Mouse (Mus musculus): ENCODE results near the gene P2rx4. TPM values are rescaled to one million over a fixed set of nuclear protein-coding genes. Genes with fewer than 3 reads are reported as not detected.
A peak's percentile ranks its signal among the peaks of the same experiment; 100 is the strongest.
"Not testable (repeated sequence)": the region's sequence is repeated elsewhere in the genome, so short reads cannot be mapped to it uniquely, and the experiment has no call there.

The P2rx4 gene
- polyA plus RNA-seq (2015; fragmentation: Nextera tagmentation; extraction: Ambion mirVana): 14.5 and 14.7 TPM in 2 replicates

DNA sequence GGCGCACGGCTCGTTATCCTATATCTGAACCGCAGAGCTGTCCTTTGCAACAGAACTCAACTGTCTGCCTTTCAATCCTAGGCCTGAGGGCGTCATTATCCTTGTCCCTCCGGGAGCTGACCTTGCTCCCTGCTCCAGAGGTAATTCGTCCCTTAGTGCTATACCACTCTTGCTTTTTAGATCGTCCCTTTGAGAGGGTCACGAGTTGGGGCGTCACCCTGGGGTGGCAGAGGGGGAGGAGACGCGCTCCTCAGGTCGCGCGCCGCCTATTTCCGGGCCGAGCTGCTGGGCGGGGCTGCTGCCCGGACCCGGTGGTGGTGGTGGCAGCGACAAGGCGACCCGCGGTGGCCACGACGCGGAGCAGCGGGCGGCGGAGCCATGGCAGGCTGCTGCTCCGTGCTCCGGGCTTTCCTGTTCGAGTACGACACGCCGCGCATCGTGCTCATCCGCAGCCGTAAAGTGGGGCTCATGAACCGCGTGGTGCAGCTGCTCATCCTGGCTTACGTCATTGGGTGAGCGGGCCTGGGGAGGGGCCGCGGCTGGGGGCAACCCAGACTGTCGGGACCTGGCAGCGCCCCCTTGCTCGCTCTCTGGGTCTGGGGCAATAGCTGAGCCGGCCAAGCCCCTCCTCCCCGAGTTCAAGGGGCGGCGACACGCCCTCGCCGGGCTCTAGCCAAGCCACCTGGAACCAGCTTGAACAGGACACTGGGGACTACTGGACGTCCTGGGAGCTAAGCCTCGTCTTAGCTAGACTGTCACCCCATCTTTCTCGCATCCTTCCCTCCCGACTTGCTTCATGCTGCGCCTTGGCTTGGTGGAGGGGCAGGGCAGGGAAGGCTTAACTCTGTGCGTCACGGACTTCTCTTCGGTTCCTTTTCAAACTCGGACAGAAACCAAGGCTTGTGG is at the start of gene P2rx4:
P2rx4 (plus strand) TSS at position 269 of the 906 bp plus-strand sequence.
- Histone ChIP-seq H3K4me3 (peak within 1 kb of the TSS; percentile 62), H3K27ac (peak within 1 kb of the TSS; percentile 89), H3K9me3 (no peaks in the 10 kb centered on the region), H3K4me1 (peaks cover 14% of the 10 kb centered on the region), H3K27me3 (replicated peaks) (no peaks in the 10 kb centered on the region), H3K9ac (peak within 1 kb of the TSS; percentile 87), H3K4me2 (peak within 1 kb of the TSS; percentile 93), H3K36me3 (replicated peaks) (no peaks in the 10 kb centered on the region)
- ATAC-seq (replicated peaks): peak; percentile 94
- 1% methylated on average over 66 of the region's 66 CpGs for WGBS

DNA sequence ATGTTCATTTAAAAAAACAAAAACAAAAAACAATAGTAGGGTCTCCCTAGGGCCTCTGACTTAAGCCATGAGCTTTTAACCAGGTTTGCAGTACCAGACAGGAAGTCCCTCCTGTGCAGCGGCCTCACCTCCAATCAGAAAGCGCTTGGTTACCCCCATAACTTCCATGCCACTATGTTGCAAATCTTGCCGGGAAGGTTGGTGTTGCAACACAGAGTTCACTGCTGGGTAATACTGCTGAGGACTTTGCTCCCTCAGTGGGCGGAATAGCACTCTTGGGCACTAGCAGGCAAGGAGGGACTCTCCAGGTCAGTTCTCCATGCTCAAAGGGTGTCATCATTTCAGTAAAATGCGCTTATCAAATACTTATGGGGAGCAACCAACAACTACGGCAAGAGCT is 44.8 kb upstream of the P2rx4 start:
- WGBS: 96% methylated on average over 6 of the region's 6 CpGs

DNA sequence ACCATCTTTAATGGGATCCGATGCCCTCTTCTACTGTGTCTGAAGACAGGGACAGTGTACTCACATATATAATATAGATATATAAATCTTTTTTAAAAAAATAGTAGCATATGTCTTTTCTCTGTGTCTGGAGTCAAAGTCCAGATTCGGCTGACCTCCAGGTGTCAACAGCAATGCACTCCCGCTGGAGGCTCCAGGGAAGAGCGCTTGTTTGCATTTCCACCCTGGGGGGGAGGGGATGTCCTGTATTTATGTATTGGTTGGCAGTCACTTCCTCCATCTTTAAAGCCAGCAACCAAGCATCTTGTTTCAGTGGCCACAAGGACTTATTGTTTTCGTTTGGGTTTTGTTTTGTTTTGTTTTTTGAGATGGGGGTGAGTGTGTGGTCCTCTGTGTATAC is 42.3 kb upstream of the P2rx4 start:
- Histone ChIP-seq H3K4me3 (no peak overlapping the region), H3K27me3 (replicated peaks) (no peaks in the 10 kb centered on the region), H3K9me3 (no peaks in the 10 kb centered on the region), H3K4me1 (no peaks in the 10 kb centered on the region), H3K4me2 (no peak overlapping the region), H3K27ac (no peak overlapping the region), H3K36me3 (replicated peaks) (no peaks in the 10 kb centered on the region), H3K9ac (no peak overlapping the region)
- no peak for ATAC-seq (replicated peaks)
- 67% methylated on average over 5 of the region's 5 CpGs for WGBS

More for the DNA sequence above, 44.8 kb upstream of the P2rx4 start:
- H3K27ac ChIP-seq: no peak overlapping the region
- no peak overlapping the region for H3K4me3 ChIP-seq
- no peaks in the 10 kb centered on the region for H3K4me1 ChIP-seq
- H3K9ac ChIP-seq: no peak overlapping the region
- ATAC-seq (replicated peaks): no peak
- H3K4me2 ChIP-seq: no peak overlapping the region
- no peaks in the 10 kb centered on the region for H3K27me3 ChIP-seq (replicated peaks)
- H3K36me3 ChIP-seq (replicated peaks): no peaks in the 10 kb centered on the region
- H3K9me3 ChIP-seq: no peaks in the 10 kb centered on the region

DNA sequence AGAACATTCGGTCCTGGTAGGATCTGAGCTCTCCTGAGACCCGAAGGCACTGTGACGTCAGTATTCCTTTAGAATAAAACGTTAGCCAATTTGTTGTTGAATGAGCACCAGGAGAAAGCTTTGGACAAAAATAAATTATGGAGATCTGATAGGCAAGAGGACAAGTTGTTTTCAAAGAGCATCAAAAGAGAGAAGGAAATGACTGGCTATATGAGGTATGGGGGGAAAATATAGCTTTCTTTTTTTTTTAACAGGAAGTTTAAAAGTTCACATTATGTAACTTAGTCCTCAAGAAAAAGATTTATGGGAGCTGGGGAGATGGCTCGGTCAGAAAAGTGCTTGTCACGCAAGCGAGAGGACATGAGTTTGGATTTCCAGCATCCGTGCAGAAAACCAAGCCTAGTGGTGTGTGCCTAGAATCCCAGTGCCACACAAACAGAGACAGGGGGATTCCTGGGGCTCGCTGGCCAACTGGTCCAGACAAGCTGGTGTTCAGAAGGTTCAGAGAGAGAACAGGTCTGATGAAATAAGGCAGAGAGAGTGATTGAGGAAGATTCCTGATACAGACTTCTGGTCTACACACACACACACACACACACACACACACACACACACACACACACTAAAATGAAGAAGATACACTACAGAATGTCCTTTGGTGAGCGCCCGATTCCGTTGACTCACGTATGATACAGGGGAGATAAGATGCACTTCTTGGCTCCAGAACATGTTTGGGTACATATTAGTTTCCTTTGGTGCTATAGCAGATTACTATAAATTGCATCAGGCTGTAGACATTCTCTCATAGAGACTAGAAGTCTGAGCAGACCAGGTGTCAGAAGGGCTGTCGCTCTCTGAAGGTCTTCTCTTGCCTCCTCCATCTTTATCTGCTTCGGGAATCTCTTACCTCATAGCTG is 38.1 kb upstream of the P2rx4 start:
- H3K36me3 ChIP-seq (replicated peaks): no peaks in the 10 kb centered on the region
- no peak overlapping the region for H3K4me2 ChIP-seq
- no peaks in the 10 kb centered on the region for H3K9me3 ChIP-seq
- no peak overlapping the region for H3K27ac ChIP-seq
- H3K9ac ChIP-seq: no peak overlapping the region
- 79% methylated on average over 15 of the region's 15 CpGs for WGBS
- no peak overlapping the region for H3K4me3 ChIP-seq
- ATAC-seq (replicated peaks): no peak
- no peaks in the 10 kb centered on the region for H3K27me3 ChIP-seq (replicated peaks)
- H3K4me1 ChIP-seq: no peaks in the 10 kb centered on the region

DNA sequence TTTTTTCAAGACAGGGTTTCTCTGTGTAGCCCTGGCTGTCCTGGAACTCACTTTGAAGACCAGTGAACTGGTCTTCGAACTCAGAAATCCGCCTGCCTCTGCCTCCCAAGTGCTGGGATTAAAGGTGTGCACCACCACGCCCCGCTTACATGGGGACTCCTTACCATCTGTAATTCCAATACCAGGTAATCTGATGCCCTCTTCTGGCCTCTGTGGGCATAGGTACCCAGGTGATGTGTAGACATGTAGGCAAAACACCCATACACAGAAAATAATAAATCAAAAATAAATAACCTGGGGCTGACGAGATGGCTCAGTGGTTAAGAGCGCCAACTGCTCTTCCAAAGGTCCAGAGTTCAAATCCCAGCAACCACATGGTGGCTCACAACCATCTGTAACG is 35.7 kb upstream of the P2rx4 start:
- 78% methylated on average over 7 of the region's 7 CpGs for WGBS
- not testable (repeated sequence) for H3K9ac ChIP-seq; ATAC-seq (replicated peaks); H3K4me2 ChIP-seq; H3K4me3 ChIP-seq; H3K36me3 ChIP-seq (replicated peaks); H3K4me1 ChIP-seq; H3K27ac ChIP-seq; H3K27me3 ChIP-seq (replicated peaks); H3K9me3 ChIP-seq

DNA sequence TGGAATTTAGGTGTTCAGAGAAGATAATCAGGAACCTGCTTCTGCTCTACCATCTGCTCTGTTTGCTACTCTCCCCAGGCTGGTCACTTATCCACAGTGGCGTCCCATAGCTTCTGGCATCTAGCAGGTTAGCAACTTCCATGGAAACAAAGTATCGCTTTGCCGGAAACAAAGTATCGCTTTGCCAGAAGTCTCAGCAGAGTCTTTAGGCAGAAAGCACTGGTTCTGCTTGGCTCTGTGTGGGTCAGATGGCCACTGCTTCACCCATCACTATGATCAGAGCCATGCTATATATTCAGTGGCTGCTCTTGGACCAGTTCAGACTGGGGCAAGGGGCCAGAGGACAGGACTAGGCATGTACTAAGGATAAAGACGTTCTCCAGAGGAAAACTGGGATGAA is 35.0 kb upstream of the P2rx4 start:
- Histone ChIP-seq H3K27ac (no peak overlapping the region), H3K9me3 (no peaks in the 10 kb centered on the region), H3K4me2 (no peak overlapping the region), H3K36me3 (replicated peaks) (no peaks in the 10 kb centered on the region), H3K27me3 (replicated peaks) (no peaks in the 10 kb centered on the region), H3K4me1 (no peaks in the 10 kb centered on the region), H3K4me3 (no peak overlapping the region), H3K9ac (no peak overlapping the region)
- WGBS: 88% methylated on average over 5 of the region's 5 CpGs
- no peak for ATAC-seq (replicated peaks)

DNA sequence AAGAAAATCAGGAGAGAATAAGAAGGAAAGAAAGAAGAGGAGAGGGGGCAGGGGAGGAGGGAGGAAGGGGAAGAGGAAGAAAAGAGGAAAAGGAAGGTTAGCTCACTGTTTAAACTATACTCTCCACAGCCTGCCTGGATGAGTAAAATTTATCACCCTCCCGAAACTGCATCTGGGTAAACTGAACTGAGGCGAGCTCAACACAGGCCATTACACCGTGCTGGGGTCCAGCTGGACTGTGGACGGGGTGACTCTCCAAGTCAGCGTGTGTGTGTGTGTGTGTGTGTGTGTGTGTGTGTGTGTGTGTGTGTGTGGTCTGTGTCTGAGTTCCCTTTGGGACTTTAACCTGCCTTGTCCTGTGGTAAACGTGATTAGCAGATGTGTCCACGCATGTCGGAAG is 31.3 kb upstream of the P2rx4 start:
- no peak overlapping the region for H3K4me3 ChIP-seq
- no peaks in the 10 kb centered on the region for H3K9me3 ChIP-seq
- ATAC-seq (replicated peaks): no peak
- H3K4me2 ChIP-seq: no peak overlapping the region
- no peak overlapping the region for H3K9ac ChIP-seq
- H3K27me3 ChIP-seq (replicated peaks): no peaks in the 10 kb centered on the region
- 81% methylated on average over 8 of the region's 8 CpGs for WGBS
- H3K4me1 ChIP-seq: no peaks in the 10 kb centered on the region
- no peaks in the 10 kb centered on the region for H3K36me3 ChIP-seq (replicated peaks)
- no peak overlapping the region for H3K27ac ChIP-seq

DNA sequence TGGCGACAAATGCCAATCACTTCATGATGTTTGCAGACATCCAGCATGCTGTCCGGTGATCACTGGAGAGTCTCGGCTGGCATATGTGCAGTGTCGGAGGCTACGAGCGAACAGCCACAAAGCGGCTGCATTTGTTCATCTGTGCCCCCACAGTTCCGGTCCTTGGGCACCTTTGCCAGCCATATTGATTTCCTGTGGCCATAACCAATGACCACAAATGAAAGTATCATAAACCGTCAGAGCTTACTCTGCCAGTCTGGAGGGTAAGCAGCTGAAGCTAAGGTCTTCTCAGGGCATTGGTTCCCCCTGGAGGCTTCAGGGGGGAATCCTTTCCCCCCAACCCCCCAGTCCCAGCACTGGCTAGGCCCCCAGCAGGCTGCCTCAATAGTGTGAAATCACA is 29.4 kb upstream of the P2rx4 start:
- no peak for ATAC-seq (replicated peaks)
- H3K4me2 ChIP-seq: no peak overlapping the region
- H3K9me3 ChIP-seq: no peaks in the 10 kb centered on the region
- H3K4me1 ChIP-seq: no peaks in the 10 kb centered on the region
- no peak overlapping the region for H3K4me3 ChIP-seq
- H3K9ac ChIP-seq: no peak overlapping the region
- no peak overlapping the region for H3K27ac ChIP-seq
- H3K27me3 ChIP-seq (replicated peaks): no peaks in the 10 kb centered on the region
- WGBS: 91% methylated on average over 9 of the region's 9 CpGs
- H3K36me3 ChIP-seq (replicated peaks): no peaks in the 10 kb centered on the region

DNA sequence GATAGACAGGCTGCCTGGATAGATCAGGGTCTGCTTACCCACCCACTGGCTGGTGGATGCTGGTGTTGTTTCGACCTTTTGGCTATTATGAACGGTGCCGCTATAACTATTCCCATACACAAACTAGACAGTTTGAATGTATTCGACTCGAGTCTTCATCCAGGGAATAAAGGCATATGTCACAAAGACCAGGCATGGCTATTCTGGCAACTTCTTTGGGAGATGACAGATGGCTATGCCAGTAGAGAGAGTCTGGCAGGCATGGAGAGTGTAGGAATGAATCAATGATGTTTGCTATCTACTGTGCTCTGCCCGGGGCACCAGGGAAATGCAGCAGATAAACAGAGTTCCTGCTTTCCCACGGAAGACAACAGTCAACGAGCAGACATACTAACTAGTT is 27.5 kb upstream of the P2rx4 start:
- no peak overlapping the region for H3K9ac ChIP-seq
- H3K4me2 ChIP-seq: no peak overlapping the region
- no peaks in the 10 kb centered on the region for H3K36me3 ChIP-seq (replicated peaks)
- H3K9me3 ChIP-seq: no peaks in the 10 kb centered on the region
- WGBS: 87% methylated on average over 8 of the region's 8 CpGs
- H3K4me3 ChIP-seq: no peak overlapping the region
- no peak overlapping the region for H3K27ac ChIP-seq
- no peaks in the 10 kb centered on the region for H3K27me3 ChIP-seq (replicated peaks)
- ATAC-seq (replicated peaks): no peak
- no peaks in the 10 kb centered on the region for H3K4me1 ChIP-seq

DNA sequence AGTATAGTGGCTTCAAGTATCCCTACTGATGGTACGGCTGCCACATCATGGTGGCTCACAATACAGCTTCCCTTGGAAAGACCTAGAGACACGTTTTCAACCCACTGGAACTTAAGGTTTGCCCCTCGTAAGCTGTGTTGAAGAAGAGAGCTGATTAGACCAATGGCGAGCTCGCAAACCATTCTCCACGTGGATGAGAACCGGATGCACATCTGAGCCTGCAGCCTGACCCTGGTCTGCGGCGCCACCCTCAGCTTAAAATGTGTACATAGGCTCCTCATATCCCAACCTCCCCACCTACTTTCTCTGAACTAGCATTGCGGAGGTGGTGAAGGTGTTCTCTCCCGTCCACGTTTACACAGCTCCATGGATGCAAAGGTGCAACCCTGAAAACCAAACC is 26.1 kb upstream of the P2rx4 start:
- Histone ChIP-seq H3K4me1 (no peaks in the 10 kb centered on the region), H3K4me3 (no peak overlapping the region), H3K9me3 (no peaks in the 10 kb centered on the region), H3K27ac (no peak overlapping the region), H3K4me2 (no peak overlapping the region), H3K9ac (no peak overlapping the region), H3K36me3 (replicated peaks) (no peaks in the 10 kb centered on the region), H3K27me3 (replicated peaks) (no peaks in the 10 kb centered on the region)
- ATAC-seq (replicated peaks): no peak
- 83% methylated on average over 12 of the region's 12 CpGs for WGBS

DNA sequence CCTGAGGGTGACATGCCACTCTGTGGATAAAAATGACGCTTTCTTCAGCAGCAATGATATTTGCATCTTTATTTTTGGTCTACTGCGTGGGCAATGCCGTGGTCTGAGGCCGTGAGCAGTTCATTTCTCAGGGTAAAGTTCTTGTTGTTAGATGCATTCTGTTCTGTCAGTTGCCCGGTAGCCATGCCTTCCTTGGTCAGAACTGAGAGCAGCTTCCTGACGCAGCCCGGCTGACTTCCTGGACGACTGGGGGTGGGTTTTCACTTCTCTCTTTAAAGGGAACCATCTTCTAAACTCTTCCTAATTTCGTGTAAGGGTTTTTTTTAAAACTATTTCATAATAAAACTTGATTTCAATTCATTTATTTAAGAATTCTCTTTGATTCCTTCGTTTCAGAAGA is 23.4 kb upstream of the P2rx4 start:
- 81% methylated on average over 10 of the region's 10 CpGs for WGBS
- Histone ChIP-seq H3K9ac (no peak overlapping the region), H3K9me3 (no peaks in the 10 kb centered on the region), H3K36me3 (replicated peaks) (no peaks in the 10 kb centered on the region), H3K27ac (no peak overlapping the region), H3K4me3 (no peak overlapping the region), H3K4me2 (no peak overlapping the region), H3K27me3 (replicated peaks) (no peaks in the 10 kb centered on the region), H3K4me1 (no peaks in the 10 kb centered on the region)
- ATAC-seq (replicated peaks): no peak

DNA sequence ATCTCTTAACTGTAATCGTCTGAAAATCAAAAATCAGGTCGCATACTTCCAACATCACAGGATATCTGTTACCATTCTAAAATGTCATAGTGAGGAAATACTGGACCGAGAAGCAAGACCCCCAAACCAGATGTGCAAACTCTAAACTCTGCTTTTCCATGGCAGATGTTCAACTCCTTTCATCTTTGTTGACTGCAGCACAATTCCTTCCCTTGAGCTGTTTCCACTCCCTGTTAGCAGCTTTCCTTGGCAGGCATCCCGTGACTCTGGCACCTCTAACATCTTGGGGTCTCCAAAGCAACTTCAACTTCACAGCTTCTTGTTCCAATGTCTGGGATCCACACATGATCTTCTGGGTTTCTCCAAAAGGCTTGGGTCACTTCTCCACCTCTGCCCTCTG is 20.0 kb upstream of the P2rx4 start:
- H3K27me3 ChIP-seq (replicated peaks): no peaks in the 10 kb centered on the region
- H3K4me1 ChIP-seq: no peaks in the 10 kb centered on the region
- no peak overlapping the region for H3K9ac ChIP-seq
- H3K4me3 ChIP-seq: no peak overlapping the region
- no peak for ATAC-seq (replicated peaks)
- no peaks in the 10 kb centered on the region for H3K9me3 ChIP-seq
- WGBS: 85% methylated on average over 4 of the region's 4 CpGs
- no peaks in the 10 kb centered on the region for H3K36me3 ChIP-seq (replicated peaks)
- H3K4me2 ChIP-seq: no peak overlapping the region
- H3K27ac ChIP-seq: no peak overlapping the region

Data from midbrain, embryonic 15.5 days (tissue).